Mouse (Mus musculus): ENCODE results near the gene B3gnt8. TPM values are rescaled to one million over a fixed set of nuclear protein-coding genes. Genes with fewer than 3 reads are reported as not detected.
"Not testable (repeated sequence)": the region's sequence is repeated elsewhere in the genome, so short reads cannot be mapped to it uniquely, and the experiment has no call there.

B3gnt8 gene
- total RNA-seq (2021), result 1 to 10 TPM; 1.1 to 1.3 TPM
- long read RNA-seq, experiment 1, result 0 reads
- long read RNA-seq, experiment 2, result 0 reads

- peak; percentile 62 for DNase-seq (ENCODE audit: low spot score)
Measured at GRCm38 (mm10) chr7:25626509-25627430, at the start of gene B3gnt8. Gene B3gnt8 (plus strand): TSS chr7:25626654.

- DNase-seq (ENCODE audit: low spot score), result not testable (repeated sequence)
Measured at GRCm38 (mm10) chr7:25576793-25577437, 49.5 kb upstream of the B3gnt8 start.

GRCm38 (mm10) chr7:25579441-25579840 is 47.0 kb upstream of the B3gnt8 start:
- no peak for DNase-seq (ENCODE audit: low spot score)

- no peak for DNase-seq (ENCODE audit: low spot score)
Measured at GRCm38 (mm10) chr7:25582301-25582810, 44.1 kb upstream of the B3gnt8 start.

- no peak for DNase-seq (ENCODE audit: low spot score)
Measured at GRCm38 (mm10) chr7:25584651-25585050, 41.8 kb upstream of the B3gnt8 start.

GRCm38 (mm10) chr7:25585351-25586204 is 40.9 kb upstream of the B3gnt8 start:
- DNase-seq (ENCODE audit: low spot score), result no peak

- DNase-seq (ENCODE audit: low spot score), result no peak
Measured at GRCm38 (mm10) chr7:25591226-25591625, 35.2 kb upstream of the B3gnt8 start.

- no peak for DNase-seq (ENCODE audit: low spot score)
Measured at GRCm38 (mm10) chr7:25593859-25594258, 32.6 kb upstream of the B3gnt8 start.

GRCm38 (mm10) chr7:25599663-25600062 is 26.8 kb upstream of the B3gnt8 start:
- DNase-seq (ENCODE audit: low spot score), result peak; percentile 69

GRCm38 (mm10) chr7:25600666-25601065 is 25.8 kb upstream of the B3gnt8 start:
- DNase-seq (ENCODE audit: low spot score), result no peak

- DNase-seq (ENCODE audit: low spot score), result no peak
Measured at GRCm38 (mm10) chr7:25601346-25601745, 25.1 kb upstream of the B3gnt8 start.

GRCm38 (mm10) chr7:25606625-25607063 is 19.8 kb upstream of the B3gnt8 start:
- DNase-seq (ENCODE audit: low spot score), result no peak

GRCm38 (mm10) chr7:25607196-25607595 is 19.3 kb upstream of the B3gnt8 start:
- no peak for DNase-seq (ENCODE audit: low spot score)

- DNase-seq (ENCODE audit: low spot score), result no peak
Measured at GRCm38 (mm10) chr7:25610056-25610455, 16.4 kb upstream of the B3gnt8 start.

GRCm38 (mm10) chr7:25611501-25611900 is 15.0 kb upstream of the B3gnt8 start:
- DNase-seq (ENCODE audit: low spot score), result no peak

GRCm38 (mm10) chr7:25614086-25614485 is 12.4 kb upstream of the B3gnt8 start:
- DNase-seq (ENCODE audit: low spot score), result no peak

- no peak for DNase-seq (ENCODE audit: low spot score)
Measured at GRCm38 (mm10) chr7:25614831-25615705, 11.4 kb upstream of the B3gnt8 start.

GRCm38 (mm10) chr7:25615706-25616011 is 10.8 kb upstream of the B3gnt8 start, which contains the start of gene Erich4:
Gene Erich4 (minus strand): TSS chr7:25615892.
- DNase-seq (ENCODE audit: low spot score), result no peak

GRCm38 (mm10) chr7:25617376-25618160 is 8.9 kb upstream of the B3gnt8 start:
- no peak for DNase-seq (ENCODE audit: low spot score)

Measured in gastrocnemius, adult 18-20 months (tissue).